Mouse (Mus musculus) E14TG2a.4 (cell line): ENCODE results near the gene Insr.

Experiments used
- H3K27me3 ChIP-seq: 2 replicates; pipeline ENCODE4 v1.6.1; 2014; ENCODE audit warnings: low read length, control low read depth; ENCODE audit not compliant: insufficient read depth
- H3K36me3 ChIP-seq: 2 replicates; pipeline ENCODE4 v1.6.1; 2014; ENCODE audit warnings: low read length, control low read depth; ENCODE audit not compliant: insufficient read depth
- H3K4me1 ChIP-seq: replicated peaks from 2 replicates; pipeline ENCODE4 v1.6.1; 2014; ENCODE audit warnings: low read depth, low read length, control low read depth
- H3K4me3 ChIP-seq: replicated peaks from 2 replicates; pipeline ENCODE4 v1.5.1; 2014; ENCODE audit warnings: mild to moderate bottlenecking, low read length
- H3K9me3 ChIP-seq: 2 replicates; pipeline ENCODE4 v1.6.1; 2014; ENCODE audit warnings: low read length, control low read depth
- CTCF ChIP-seq: conservative IDR thresholded peaks from 2 replicates; pipeline ENCODE4 v1.5.1; 2014; ENCODE audit warnings: low read length
- NANOG ChIP-seq: IDR thresholded peaks from 2 replicates; pipeline ENCODE4 v1.6.1; 2014; ENCODE audit warnings: borderline replicate concordance, low read length, mixed read lengths
- POU5F1 ChIP-seq: IDR thresholded peaks from 2 replicates; pipeline ENCODE4 v1.6.1; 2014; ENCODE audit warnings: low read length, borderline replicate concordance

Insr gene

DNA sequence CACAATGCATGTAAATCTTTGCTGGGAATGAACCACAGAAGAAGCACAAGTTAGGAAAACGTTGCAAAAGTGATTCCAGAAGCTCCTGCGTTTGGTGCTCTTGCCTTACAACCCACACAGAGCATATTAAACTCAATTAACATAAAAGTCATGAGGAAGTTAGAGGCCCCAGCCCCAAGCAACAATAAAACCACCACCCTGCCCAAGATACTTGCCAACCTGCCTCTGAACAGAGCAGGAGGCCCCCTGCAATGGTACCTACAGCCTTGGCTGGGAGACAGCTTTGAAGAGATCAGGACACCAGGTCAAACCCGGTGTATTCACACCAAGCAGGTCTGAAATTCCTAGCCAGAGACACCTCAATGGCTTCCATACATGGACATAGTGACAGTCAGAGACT is 16.6 kb downstream of the Insr start:
- TF ChIP-seq POU5F1 = no peak
- no peak for TF ChIP-seq CTCF
- no peak for TF ChIP-seq NANOG
- no peaks in the 10 kb centered on the region for H3K4me1 ChIP-seq
- H3K9me3 ChIP-seq = no peaks in the 10 kb centered on the region
- peaks cover 9% of the 10 kb centered on the region for H3K36me3 ChIP-seq
- H3K27me3 ChIP-seq = no peaks in the 10 kb centered on the region
- H3K4me3 ChIP-seq = no peak overlapping the region

DNA sequence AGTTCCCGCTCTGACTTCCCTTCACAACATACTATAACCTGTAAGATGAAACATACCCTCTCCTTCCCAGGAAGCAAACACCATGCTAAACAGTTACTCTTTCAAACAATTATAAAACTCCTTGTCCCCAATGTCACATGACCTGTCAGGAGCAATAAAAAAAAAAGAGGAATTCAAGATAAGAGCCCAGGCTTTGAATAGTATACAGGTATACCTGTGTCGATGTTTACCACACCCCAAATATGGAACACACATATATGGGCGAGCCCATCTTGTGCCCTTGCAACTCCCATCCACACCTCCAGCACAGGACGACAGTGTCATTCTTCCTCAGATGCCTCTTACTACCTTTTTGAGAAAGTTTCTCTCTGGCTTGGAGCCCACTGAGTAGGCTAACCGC is 18.3 kb downstream of the Insr start:
- H3K4me1 ChIP-seq = no peaks in the 10 kb centered on the region
- no peak overlapping the region for H3K4me3 ChIP-seq
- no peaks in the 10 kb centered on the region for H3K27me3 ChIP-seq
- H3K9me3 ChIP-seq = no peaks in the 10 kb centered on the region
- TF ChIP-seq CTCF (no peak), NANOG (no peak), POU5F1 (no peak)
- peaks cover 9% of the 10 kb centered on the region for H3K36me3 ChIP-seq

DNA sequence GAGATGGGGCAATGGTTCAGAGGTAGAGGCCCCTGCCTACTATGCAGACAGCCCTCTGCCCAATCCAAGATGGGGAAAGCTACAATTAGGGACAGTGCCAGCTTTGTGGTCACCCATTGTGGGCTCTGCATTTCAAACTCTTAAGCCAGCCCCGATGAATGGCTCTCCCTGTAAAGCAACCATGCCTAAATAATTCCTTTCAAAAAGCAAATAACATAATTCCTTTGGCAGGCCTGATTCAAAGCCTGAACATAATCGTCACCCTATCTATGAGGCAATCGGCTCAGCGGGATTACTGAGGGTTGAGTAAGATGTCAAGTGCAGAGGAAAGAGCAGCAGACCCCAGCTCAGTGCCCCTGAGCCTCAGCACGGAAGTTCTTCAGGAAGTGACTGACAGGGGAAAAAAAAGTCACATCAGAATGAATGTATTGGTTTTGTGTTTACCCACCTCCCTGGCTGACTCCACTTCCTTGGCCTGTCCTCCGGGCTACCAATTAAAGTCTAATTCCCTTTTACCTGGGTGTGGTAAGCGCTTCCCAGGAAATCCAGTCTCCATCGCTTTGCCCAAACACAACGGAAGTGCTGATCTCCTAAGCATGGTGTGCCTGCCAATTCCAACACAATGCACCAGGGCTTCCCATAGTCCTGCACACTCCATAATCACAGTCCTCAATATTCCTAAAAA is 19.1 kb downstream of the Insr start:
- H3K27me3 ChIP-seq = no peaks in the 10 kb centered on the region
- no peaks in the 10 kb centered on the region for H3K4me1 ChIP-seq
- H3K9me3 ChIP-seq = no peaks in the 10 kb centered on the region
- TF ChIP-seq POU5F1 (no peak), CTCF (no peak), NANOG (no peak)
- H3K36me3 ChIP-seq = peaks cover 9% of the 10 kb centered on the region
- no peak overlapping the region for H3K4me3 ChIP-seq

DNA sequence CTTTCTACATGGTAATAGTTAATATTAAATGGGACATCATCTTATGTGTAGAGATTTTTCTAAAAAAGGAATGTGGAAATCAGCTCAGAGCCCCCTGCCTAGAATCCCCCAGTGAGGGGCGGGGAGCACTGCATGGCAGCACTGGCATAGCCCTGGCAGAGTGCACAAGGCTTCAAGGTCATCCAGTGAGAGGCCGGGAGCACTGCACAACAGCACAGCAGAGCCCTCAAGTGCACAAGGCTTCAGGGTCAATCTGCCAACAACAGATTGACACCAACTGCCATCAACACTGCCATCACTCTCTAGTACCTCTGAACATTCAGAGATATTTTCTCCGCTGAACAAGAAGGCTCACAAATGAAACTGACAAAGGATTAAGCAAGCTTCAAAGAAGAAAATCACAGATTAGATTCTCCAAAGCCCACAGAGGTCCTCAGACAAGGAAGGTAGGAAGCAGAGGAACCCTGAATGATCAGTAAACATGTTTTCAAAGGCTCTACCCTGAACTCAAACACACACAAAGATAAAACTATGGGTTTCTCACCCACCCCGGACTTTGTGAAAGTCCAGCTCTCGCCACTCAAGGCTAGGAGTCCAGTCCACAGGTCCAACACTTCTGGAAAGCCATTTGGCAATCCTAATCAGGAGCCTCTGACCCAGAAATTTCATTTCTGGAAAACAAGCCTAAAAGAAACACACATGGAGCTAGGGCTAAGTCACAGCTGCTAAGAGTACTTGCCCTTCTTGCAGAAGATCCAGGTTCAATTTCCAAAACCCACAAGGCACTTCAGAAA is 23.1 kb downstream of the Insr start:
- Histone ChIP-seq H3K4me3 (no peak overlapping the region), H3K27me3 (no peaks in the 10 kb centered on the region), H3K36me3 (peaks cover 9% of the 10 kb centered on the region), H3K9me3 (no peaks in the 10 kb centered on the region), H3K4me1 (no peaks in the 10 kb centered on the region)
- TF ChIP-seq POU5F1 = no peak
- no peak for TF ChIP-seq CTCF

DNA sequence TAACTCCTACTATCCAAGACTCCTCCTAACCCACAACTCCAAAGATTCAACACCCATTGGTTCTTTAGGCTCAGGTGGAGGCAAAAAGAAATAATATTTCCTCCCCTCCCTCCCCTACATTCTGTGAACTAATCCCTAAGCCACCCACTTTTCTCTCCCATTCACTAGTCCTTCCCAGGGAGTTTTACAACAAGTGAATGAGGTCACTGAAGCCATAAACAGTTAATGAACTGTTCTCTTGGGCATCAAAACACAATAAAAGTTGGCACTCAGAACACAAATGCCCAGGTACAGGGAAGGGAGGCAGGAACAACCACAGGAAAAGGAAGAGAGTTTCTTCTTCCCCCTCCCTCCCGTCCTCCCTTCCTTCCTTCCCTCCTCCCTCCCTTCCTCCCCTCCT is 24.1 kb downstream of the Insr start:
- peaks cover 9% of the 10 kb centered on the region for H3K36me3 ChIP-seq
- no peaks in the 10 kb centered on the region for H3K27me3 ChIP-seq
- no peaks in the 10 kb centered on the region for H3K9me3 ChIP-seq
- no peak overlapping the region for H3K4me3 ChIP-seq
- no peak for TF ChIP-seq POU5F1
- H3K4me1 ChIP-seq = no peaks in the 10 kb centered on the region

DNA sequence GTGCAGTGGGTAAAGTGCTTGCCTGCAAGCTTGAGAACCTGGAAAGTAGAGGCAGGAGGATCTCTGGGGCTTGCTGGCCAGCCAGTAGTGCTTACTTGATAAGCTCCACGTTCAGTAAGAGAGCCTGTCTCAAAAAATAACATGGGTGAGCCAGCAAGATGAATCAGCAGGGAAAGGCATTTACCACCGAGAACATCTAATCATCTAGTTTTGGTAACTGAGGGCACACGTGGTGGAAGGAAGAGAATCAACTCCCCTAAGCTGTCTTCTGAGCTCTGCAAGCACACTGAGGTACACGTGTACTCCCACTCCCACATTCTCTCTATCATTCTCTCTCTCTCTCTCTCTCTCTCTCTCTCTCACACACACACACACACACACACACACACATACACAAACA is 26.2 kb downstream of the Insr start:
- TF ChIP-seq POU5F1 (no peak), CTCF (no peak), NANOG (no peak)

DNA sequence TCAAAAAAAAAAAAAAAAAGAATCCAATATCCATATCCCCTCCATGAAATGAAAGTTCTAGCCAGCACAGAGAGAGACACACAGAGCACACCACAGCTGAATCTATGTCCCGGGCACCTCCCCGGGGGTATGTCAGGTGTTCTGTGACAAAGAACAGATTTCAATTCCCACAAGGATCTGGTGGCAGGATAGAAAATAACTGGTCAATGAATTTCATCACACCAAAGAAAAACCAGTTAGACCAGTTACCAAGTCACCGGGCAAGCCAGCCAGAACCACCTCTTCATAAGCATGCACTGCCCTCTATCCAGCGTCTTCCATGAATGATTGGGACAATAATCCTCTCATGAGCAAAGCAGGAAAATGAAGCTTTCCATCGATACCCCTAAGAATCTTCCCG is 26.8 kb downstream of the Insr start:
- Histone ChIP-seq H3K4me3 (no peak overlapping the region), H3K36me3 (no peaks in the 10 kb centered on the region), H3K9me3 (no peaks in the 10 kb centered on the region), H3K4me1 (no peaks in the 10 kb centered on the region), H3K27me3 (no peaks in the 10 kb centered on the region)
- TF ChIP-seq NANOG (no peak), POU5F1 (no peak), CTCF (no peak)

More for the DNA sequence above, 26.2 kb downstream of the Insr start:
- H3K4me1 ChIP-seq = no peaks in the 10 kb centered on the region
- H3K36me3 ChIP-seq = peaks cover 2% of the 10 kb centered on the region
- H3K4me3 ChIP-seq = no peak overlapping the region
- H3K27me3 ChIP-seq = no peaks in the 10 kb centered on the region
- H3K9me3 ChIP-seq = no peaks in the 10 kb centered on the region

DNA sequence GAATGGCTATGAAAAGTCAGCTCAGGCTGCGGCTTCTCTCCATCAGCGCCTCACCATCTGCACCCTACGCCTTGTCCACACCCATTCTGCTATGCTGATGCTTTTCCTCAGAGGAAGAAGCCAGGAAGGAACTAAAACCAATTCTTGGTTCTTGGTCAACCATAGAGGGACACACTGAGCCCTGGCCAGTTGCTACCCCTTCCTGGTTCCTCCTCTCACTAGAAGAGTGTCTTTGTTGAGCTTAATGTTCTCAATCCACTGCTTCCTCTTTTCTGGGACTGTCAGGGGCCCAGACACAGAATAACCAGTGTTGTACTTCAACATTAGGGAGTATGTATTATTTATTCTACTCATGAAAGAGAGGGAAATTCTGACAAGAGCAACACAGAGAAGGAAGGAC is 28.3 kb downstream of the Insr start:
- H3K4me3 ChIP-seq = no peak overlapping the region
- H3K36me3 ChIP-seq = no peaks in the 10 kb centered on the region
- H3K4me1 ChIP-seq = no peaks in the 10 kb centered on the region
- no peaks in the 10 kb centered on the region for H3K9me3 ChIP-seq
- TF ChIP-seq POU5F1 = no peak
- no peak for TF ChIP-seq NANOG
- no peak for TF ChIP-seq CTCF
- H3K27me3 ChIP-seq = no peaks in the 10 kb centered on the region
